Mouse (Mus musculus) intestine, postnatal 0 days (tissue): Measurements from ENCODE around the gene Clcn2. TPM values are rescaled to one million over a fixed set of nuclear protein-coding genes. Genes with fewer than 3 reads are reported as not detected.

Experiments used
- ATAC-seq: fragments of 200-750 bp; cut with Nextera tagmentation; 2 replicates; pipeline ENCODE4 v1.8.0; 2017; ENCODE audit warnings: mild to moderate bottlenecking, moderate TSS enrichment, moderate library complexity
- H3K27ac ChIP-seq: fragments of 300-500 bp; sonication (generic); 2 replicates; pipeline ENCODE4 v1.5.1; 2014; ENCODE audit warnings: mild to moderate bottlenecking, low read depth, low read length, moderate library complexity
- H3K27me3 ChIP-seq: fragments of 300-500 bp; sonication (generic); replicated peaks from 2 replicates; pipeline ENCODE4 v1.6.1; 2014; ENCODE audit warnings: low read length, mixed read lengths; ENCODE audit not compliant: control insufficient read depth, insufficient read depth
- H3K36me3 ChIP-seq: fragments of 300-500 bp; sonication (generic); 2 replicates; pipeline ENCODE4 v1.6.1; 2014; ENCODE audit warnings: mild to moderate bottlenecking, moderate library complexity; ENCODE audit not compliant: control insufficient read depth, insufficient read depth
- H3K4me1 ChIP-seq: fragments of 300-500 bp; sonication (generic); replicated peaks from 2 replicates; pipeline ENCODE4 v1.6.1; 2014; ENCODE audit warnings: antibody characterized with exemption, low read length, mixed read lengths; ENCODE audit not compliant: control insufficient read depth, insufficient read depth
- H3K4me2 ChIP-seq: fragments of 300-500 bp; sonication (generic); replicated peaks from 2 replicates; pipeline ENCODE4 v1.6.1; 2014; ENCODE audit warnings: low read depth, mild to moderate bottlenecking, moderate library complexity
- H3K4me3 ChIP-seq: fragments of 300-500 bp; sonication (generic); 2 replicates; pipeline ENCODE4 v1.5.1; 2014; ENCODE audit warnings: low read depth, low read length
- H3K9ac ChIP-seq: fragments of 300-500 bp; sonication (generic); 2 replicates; pipeline ENCODE4 v1.6.1; 2014; ENCODE audit warnings: mild to moderate bottlenecking, low read depth, low read length
- H3K9me3 ChIP-seq: fragments of 300-500 bp; sonication (generic); 2 replicates; pipeline ENCODE4 v1.6.1; 2016; ENCODE audit warnings: mixed run types; ENCODE audit not compliant: control insufficient read depth
- CTCF ChIP-seq: sonication (generic); IDR thresholded peaks from 2 replicates; pipeline ENCODE4 v1.5.1; 2016; ENCODE audit warnings: low read depth, mild to moderate bottlenecking, control low read depth, antibody characterized with exemption, moderate library complexity
- WGBS: fragments of 180-500 bp; shearing (Covaris S2); extraction: QIAGEN DNeasy Blood & Tissue Kit; methylation state at CpG from one replicate; pipeline ENCODE4 v1.1.7; 2014; 5-methylcytosine and 5-hydroxymethylcytosine counted together
- polyA plus RNA-seq: library from polyadenylated mRNA; unstranded; fragments of >200 nt; fragmentation: Nextera tagmentation; extraction: Ambion mirVana; gene quantifications from 2 replicates; pipeline ENCODE4 v1.2.1, GENCODE M21; 2015

Clcn2 gene
- polyA plus RNA-seq, 1 experiment from 2014 or later = 5.4 TPM

DNA sequence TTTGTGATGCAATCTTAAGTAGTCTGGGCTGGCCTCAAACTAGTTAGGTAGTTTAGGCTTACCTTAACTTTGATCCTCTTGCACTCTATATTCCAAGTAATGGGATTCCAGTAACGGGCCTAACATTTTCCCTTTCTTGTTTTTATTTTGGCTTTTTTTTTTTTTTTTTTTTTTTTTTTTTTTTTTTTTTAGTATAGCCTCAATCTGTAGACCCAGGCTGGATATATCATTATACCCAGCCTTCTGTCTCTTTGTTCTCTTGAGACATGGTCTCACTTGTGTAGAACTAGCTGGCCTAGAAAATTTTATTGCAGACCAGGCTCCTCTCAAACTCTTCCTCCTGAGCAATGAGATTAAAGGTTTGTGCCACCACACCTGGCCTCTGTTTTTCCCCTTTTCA lies 25.9 kb downstream of the Clcn2 start:
- ATAC-seq = no peak
- Histone ChIP-seq H3K4me1 (no peaks in the 10 kb centered on the region), H3K4me2 (no peak overlapping the region), H3K27me3 (no peaks in the 10 kb centered on the region), H3K4me3 (no peak overlapping the region), H3K9ac (no peak overlapping the region), H3K9me3 (no peaks in the 10 kb centered on the region), H3K36me3 (peaks cover 53% of the 10 kb centered on the region), H3K27ac (no peak overlapping the region)
- WGBS = 72% methylated on average over 1 of the region's 1 CpGs
- TF ChIP-seq CTCF = no peak

DNA sequence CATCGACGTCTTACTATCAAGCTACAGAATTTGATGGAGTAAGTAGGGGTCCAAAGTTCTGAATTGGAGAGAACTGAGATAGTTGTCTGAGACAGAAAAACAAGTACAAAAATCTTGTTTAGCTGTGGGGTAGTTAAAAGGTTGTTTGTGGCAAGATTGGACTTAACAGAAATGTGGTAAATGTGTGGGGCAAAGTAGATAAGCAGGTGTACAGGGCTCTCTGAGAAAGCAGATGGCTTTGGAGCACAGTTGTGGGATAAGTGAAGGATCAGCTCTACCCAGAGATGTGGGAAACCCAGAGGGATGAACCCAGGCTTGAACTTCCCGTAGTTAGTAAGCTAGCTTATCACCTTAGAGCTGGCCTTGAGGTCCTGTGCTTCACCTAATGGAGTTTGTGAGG lies 26.8 kb downstream of the Clcn2 start:
- no peaks in the 10 kb centered on the region for H3K27me3 ChIP-seq
- no peak for ATAC-seq
- no peak for TF ChIP-seq CTCF
- no peak overlapping the region for H3K27ac ChIP-seq
- H3K4me3 ChIP-seq = no peak overlapping the region
- no peaks in the 10 kb centered on the region for H3K9me3 ChIP-seq
- WGBS = 82% methylated on average over 3 of the region's 3 CpGs
- H3K4me1 ChIP-seq = no peaks in the 10 kb centered on the region
- H3K9ac ChIP-seq = no peak overlapping the region
- H3K36me3 ChIP-seq = peaks cover 61% of the 10 kb centered on the region
- no peak overlapping the region for H3K4me2 ChIP-seq

DNA sequence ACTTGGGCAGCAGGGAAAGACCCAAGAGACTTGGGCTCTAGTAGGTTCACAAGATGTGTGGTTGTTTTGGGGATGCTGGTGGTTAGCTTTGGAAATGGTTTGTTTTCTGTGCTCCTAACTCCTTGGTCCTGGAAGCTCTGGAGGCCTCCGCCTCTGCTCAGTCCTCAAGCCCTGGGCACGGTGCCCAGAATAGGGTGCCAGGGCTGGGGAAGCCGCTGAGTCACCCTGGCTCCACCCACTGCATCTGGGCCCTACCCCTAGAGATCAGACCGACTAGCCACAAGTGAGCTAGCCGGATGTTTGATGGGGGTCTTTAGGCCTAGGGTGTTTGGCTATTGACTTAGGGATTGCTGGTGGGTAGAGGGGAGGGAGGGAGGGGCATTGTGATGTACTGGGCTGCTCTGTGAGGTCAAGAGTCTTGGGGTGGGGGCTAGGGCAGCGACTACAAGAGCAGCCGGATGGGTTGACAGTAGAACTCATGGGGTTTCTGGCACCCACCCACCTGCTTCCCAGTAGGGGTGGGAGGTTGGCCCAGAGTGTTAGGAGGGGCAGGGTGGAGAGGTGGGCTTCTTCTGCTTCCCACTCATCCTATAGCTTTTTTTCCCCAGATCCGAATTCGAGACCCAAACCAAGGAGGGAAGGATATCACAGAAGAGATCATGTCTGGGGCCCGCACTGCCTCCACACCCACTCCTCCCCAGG lies 39.4 kb downstream of the Clcn2 start:
- 55% methylated on average over 10 of the region's 10 CpGs for whole genome bisulfite sequencing
- Histone ChIP-seq H3K4me1 (no peaks in the 10 kb centered on the region; the same call in 1 of the 2 replicates), H3K36me3 (peaks cover 78% of the 10 kb centered on the region), H3K9me3 (no peaks in the 10 kb centered on the region), H3K4me3 (no peak overlapping the region), H3K27me3 (no peaks in the 10 kb centered on the region), H3K9ac (no peak overlapping the region), H3K27ac (no peak overlapping the region; the same call in 1 of the 2 replicates), H3K4me2 (no peak overlapping the region)
- no peak for TF ChIP-seq CTCF
- ATAC-seq = no peak

DNA sequence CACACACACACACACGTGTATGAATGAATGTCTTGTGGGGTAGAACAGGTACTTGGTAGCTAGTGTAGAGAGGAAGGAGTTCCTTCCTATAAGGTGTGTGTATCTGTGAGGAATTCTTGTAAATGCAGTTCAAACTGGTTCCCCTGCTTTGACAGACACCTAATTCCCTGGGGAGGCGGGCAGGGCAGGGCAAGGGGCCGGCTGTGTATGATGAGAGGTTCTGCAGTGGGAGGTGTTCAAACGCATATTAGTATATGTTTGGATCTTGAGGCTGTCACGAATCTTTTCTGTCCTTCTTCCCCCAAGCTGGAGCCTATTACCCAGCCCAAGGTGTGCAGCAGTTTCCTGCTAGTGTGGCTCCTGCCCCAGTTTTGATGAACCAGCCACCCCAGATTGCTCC lies 40.2 kb downstream of the Clcn2 start:
- TF ChIP-seq CTCF = no peak
- H3K36me3 ChIP-seq = peaks cover 70% of the 10 kb centered on the region
- H3K9ac ChIP-seq = no peak overlapping the region; the same call in 1 of the 2 replicates
- no peaks in the 10 kb centered on the region for H3K9me3 ChIP-seq
- no peaks in the 10 kb centered on the region for H3K27me3 ChIP-seq
- no peak for ATAC-seq
- H3K4me2 ChIP-seq = no peak overlapping the region
- H3K27ac ChIP-seq = no peak overlapping the region
- H3K4me1 ChIP-seq = no peaks in the 10 kb centered on the region; the same call in 1 of the 2 replicates
- no peak overlapping the region for H3K4me3 ChIP-seq
- WGBS = 82% methylated on average over 5 of the region's 5 CpGs

DNA sequence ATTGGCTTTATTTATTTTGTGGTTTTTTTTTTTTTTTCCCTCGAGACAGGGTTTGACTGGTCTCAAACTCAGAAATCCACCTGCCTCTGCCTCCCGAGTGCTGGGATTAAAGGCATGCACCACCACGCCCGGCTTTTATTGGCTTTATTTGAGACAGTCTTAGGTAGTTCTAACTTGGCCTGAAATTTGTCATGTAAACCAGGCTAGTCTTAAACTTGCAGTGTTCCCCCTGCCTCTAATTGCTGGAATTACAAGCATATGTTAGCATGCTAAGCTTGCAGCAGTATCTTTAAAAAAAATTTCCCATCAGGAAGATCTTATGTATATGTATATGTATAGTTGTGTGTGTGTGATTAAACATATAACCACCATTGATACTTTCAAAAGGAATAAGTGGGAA lies 40.8 kb downstream of the Clcn2 start:
- Histone ChIP-seq H3K4me3 (no peak overlapping the region), H3K9ac (no peak overlapping the region), H3K36me3 (peaks cover 63% of the 10 kb centered on the region), H3K4me1 (no peaks in the 10 kb centered on the region; the same call in 1 of the 2 replicates), H3K9me3 (no peaks in the 10 kb centered on the region), H3K27me3 (no peaks in the 10 kb centered on the region), H3K4me2 (no peak overlapping the region), H3K27ac (no peak overlapping the region)
- peak; percentile 29; the same call in 1 of the 2 replicates for TF ChIP-seq CTCF
- WGBS = 56% methylated on average over 4 of the region's 4 CpGs
- no peak for ATAC-seq

DNA sequence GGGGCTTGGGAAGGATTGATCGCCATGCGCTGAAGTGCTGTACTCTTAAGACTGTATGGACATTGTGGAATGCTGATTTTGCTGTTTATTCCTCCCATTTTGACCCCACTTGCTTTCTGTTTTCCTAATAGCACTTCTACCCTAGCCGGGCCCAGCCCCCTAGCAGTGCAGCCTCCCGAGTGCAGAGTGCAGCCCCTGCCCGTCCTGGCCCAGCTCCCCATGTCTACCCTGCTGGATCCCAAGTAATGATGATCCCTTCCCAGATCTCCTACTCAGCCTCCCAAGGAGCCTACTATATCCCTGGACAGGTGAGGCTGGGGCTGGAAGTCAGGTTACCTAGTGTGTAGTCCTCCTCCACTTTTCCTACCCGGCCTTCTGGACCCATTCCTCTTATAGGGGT lies 42.3 kb downstream of the Clcn2 start:
- Histone ChIP-seq H3K9ac (no peak overlapping the region), H3K27me3 (no peaks in the 10 kb centered on the region), H3K9me3 (no peaks in the 10 kb centered on the region), H3K4me2 (peak overlapping the region; percentile 78; the same call in 1 of the 2 replicates), H3K4me1 (no peaks in the 10 kb centered on the region; the same call in 1 of the 2 replicates), H3K4me3 (peak overlapping the region; percentile 93; the same call in 1 of the 2 replicates), H3K36me3 (peaks cover 48% of the 10 kb centered on the region), H3K27ac (peak overlapping the region; percentile 2; the same call in 1 of the 2 replicates)
- ATAC-seq = no peak
- no peak for TF ChIP-seq CTCF
- 75% methylated on average over 6 of the region's 6 CpGs for WGBS
